ENCODE assay signal across 16 mouse cellular contexts in genomic region chr1:88306543-88306942, GRCm38 (mm10). TPM values are rescaled to one million over a fixed set of nuclear protein-coding genes. Genes with fewer than 3 reads are reported as not detected.
DNase-seq lines count a peak whose midpoint lies in the region; ATAC-seq and TF ChIP-seq lines count a peak whose summit lies in the region.
"Had no signal": no experiment of that assay in that cellular context is flagged by ENCODE, and none has a peak within 500 bp of the region (broad histone marks: within the 10 kb centered on the region; RNA-seq: fewer than 3 reads in every experiment).

No protein-coding gene starts in this region.

- H3K4me1 ChIP-seq in intestine, embryonic 14.5 days (replicated peaks; ENCODE audit: control insufficient read depth, insufficient read depth, low read length) = no peaks in the 10 kb centered on the region
- H3K4me1 ChIP-seq in intestine, postnatal 0 days (replicated peaks; ENCODE audit: control insufficient read depth, insufficient read depth, low read length) = no peaks in the 10 kb centered on the region
- H3K4me1 ChIP-seq in limb, embryonic 11.5 days (ENCODE audit: control insufficient read depth, insufficient read depth, low read length) = no peaks in the 10 kb centered on the region
- no peaks in the 10 kb centered on the region for H3K4me1 ChIP-seq in hindbrain, embryonic 13.5 days (replicated peaks)
- H3K4me1 ChIP-seq: heart, embryonic 13.5 days; hindbrain, embryonic 15.5 days; liver, embryonic 13.5 days had no signal

- H3K36me3 ChIP-seq in intestine, embryonic 14.5 days (ENCODE audit: control insufficient read depth, insufficient read depth, low read length) = no peaks in the 10 kb centered on the region
- H3K36me3 ChIP-seq in intestine, postnatal 0 days (ENCODE audit: control insufficient read depth, insufficient read depth) = no peaks in the 10 kb centered on the region
- no peaks in the 10 kb centered on the region for H3K36me3 ChIP-seq in limb, embryonic 11.5 days (ENCODE audit: control insufficient read depth, insufficient read depth, low read length)
- no peaks in the 10 kb centered on the region for H3K36me3 ChIP-seq in hindbrain, embryonic 13.5 days
- H3K36me3 ChIP-seq: heart, embryonic 13.5 days; hindbrain, embryonic 15.5 days; liver, embryonic 13.5 days had no signal

- no peak for TF ChIP-seq CTCF in intestine, postnatal 0 days (IDR thresholded peaks at IDR 0.05; ENCODE audit: low read depth)
- no peak for TF ChIP-seq CTCF in brain, embryonic 14.5 days (IDR thresholded peaks at IDR 0.05; ENCODE audit: borderline replicate concordance, extremely low read depth, insufficient read depth, insufficient read length)

- peaks cover 53% of the 10 kb centered on the region for H3K9me3 ChIP-seq in intestine, embryonic 14.5 days (ENCODE audit: control insufficient read depth, low read length)
- peaks cover 34% of the 10 kb centered on the region; the same call in 1 of the 2 replicates for H3K9me3 ChIP-seq in intestine, postnatal 0 days (ENCODE audit: control insufficient read depth)
- peaks cover 71% of the 10 kb centered on the region for H3K9me3 ChIP-seq in limb, embryonic 11.5 days (ENCODE audit: control insufficient read depth, low read length)
- peaks cover 82% of the 10 kb centered on the region for H3K9me3 ChIP-seq in hindbrain, embryonic 13.5 days

- no peak overlapping the region for H3K27ac ChIP-seq in intestine, embryonic 14.5 days (ENCODE audit: low read depth)
- no peak overlapping the region for H3K27ac ChIP-seq in intestine, postnatal 0 days (ENCODE audit: low read depth, low read length)
- H3K27ac ChIP-seq in limb, embryonic 11.5 days (replicated peaks; ENCODE audit: low read depth, low read length) = no peak overlapping the region
- no peak overlapping the region for H3K27ac ChIP-seq in hindbrain, embryonic 13.5 days
- H3K27ac ChIP-seq: heart, embryonic 13.5 days; hindbrain, embryonic 15.5 days; left cerebral cortex, adult 2 months; liver, embryonic 13.5 days; macrophage had no signal

- no peak overlapping the region for H3K4me2 ChIP-seq in intestine, embryonic 14.5 days (ENCODE audit: low read length)
- no peak overlapping the region for H3K4me2 ChIP-seq in intestine, postnatal 0 days (replicated peaks; ENCODE audit: low read depth)
- no peak overlapping the region for H3K4me2 ChIP-seq in limb, embryonic 11.5 days (ENCODE audit: low read depth, severe bottlenecking)
- H3K4me2 ChIP-seq in hindbrain, embryonic 13.5 days = no peak overlapping the region
- H3K4me2 ChIP-seq: heart, embryonic 13.5 days; hindbrain, embryonic 15.5 days; liver, embryonic 13.5 days had no signal

- ATAC-seq in intestine, embryonic 14.5 days (replicated peaks; ENCODE audit: low FRiP score, low TSS enrichment, low read depth) = 0 out of 2 replicates have a peak, but pooled peaks have one; percentile 9
- no peak for ATAC-seq in intestine, postnatal 0 days
- no peak for ATAC-seq in limb, embryonic 11.5 days (ENCODE audit: insufficient number of reproducible peaks, low FRiP score, low TSS enrichment, low read depth)
- no peak for ATAC-seq in hindbrain, embryonic 13.5 days (ENCODE audit: low FRiP score)

- H3K9ac ChIP-seq in intestine, embryonic 14.5 days (ENCODE audit: low read length) = no peak overlapping the region
- no peak overlapping the region for H3K9ac ChIP-seq in intestine, postnatal 0 days (ENCODE audit: low read depth, low read length)
- no peak overlapping the region for H3K9ac ChIP-seq in limb, embryonic 11.5 days (ENCODE audit: low read length)
- H3K9ac ChIP-seq in hindbrain, embryonic 13.5 days = no peak overlapping the region
- H3K9ac ChIP-seq: heart, embryonic 13.5 days; hindbrain, embryonic 15.5 days; liver, embryonic 13.5 days had no signal

- H3K27me3 ChIP-seq in intestine, embryonic 14.5 days (replicated peaks; ENCODE audit: control insufficient read depth, insufficient read depth, low read length) = no peaks in the 10 kb centered on the region
- H3K27me3 ChIP-seq in intestine, postnatal 0 days (replicated peaks; ENCODE audit: control insufficient read depth, insufficient read depth, low read length) = no peaks in the 10 kb centered on the region
- no peaks in the 10 kb centered on the region for H3K27me3 ChIP-seq in limb, embryonic 11.5 days (ENCODE audit: control insufficient read depth, insufficient read depth, low read length)
- H3K27me3 ChIP-seq in hindbrain, embryonic 13.5 days = no peaks in the 10 kb centered on the region
- H3K27me3 ChIP-seq: heart, embryonic 13.5 days; hindbrain, embryonic 15.5 days; liver, embryonic 13.5 days had no signal

- WGBS in intestine, embryonic 14.5 days = 65% methylated on average over 1 of the region's 1 CpGs
- WGBS in intestine, postnatal 0 days = 56% methylated on average over 1 of the region's 1 CpGs
- WGBS in limb, embryonic 11.5 days = 61% methylated on average over 1 of the region's 1 CpGs
- WGBS in hindbrain, embryonic 13.5 days = 66% methylated on average over 1 of the region's 1 CpGs

- TF ChIP-seq POLR2A in brain, embryonic 14.5 days (IDR thresholded peaks at IDR 0.05; ENCODE audit: borderline replicate concordance, extremely low read depth, insufficient read depth, insufficient read length, poor library complexity, severe bottlenecking) = no peak

- no peak overlapping the region for H3K4me3 ChIP-seq in intestine, embryonic 14.5 days (ENCODE audit: low read depth, low read length)
- no peak overlapping the region for H3K4me3 ChIP-seq in intestine, postnatal 0 days (ENCODE audit: low read depth, low read length)
- no peak overlapping the region for H3K4me3 ChIP-seq in limb, embryonic 11.5 days (ENCODE audit: low read depth, low read length)
- H3K4me3 ChIP-seq in hindbrain, embryonic 13.5 days = no peak overlapping the region
- H3K4me3 ChIP-seq: heart, embryonic 13.5 days; hindbrain, embryonic 15.5 days; left cerebral cortex, adult 2 months; liver, embryonic 13.5 days; myocyte had no signal

- DNase-seq in intestine, embryonic 14.5 days (ENCODE audit: low spot score) = no peak
- DNase-seq in A20 (ENCODE audit: low read depth, low spot score) = peak; percentile 9
- DNase-seq in brain, embryonic 14.5 days (ENCODE audit: low read depth) = peak; percentile 49
- DNase-seq in limb, embryonic 11.5 days (ENCODE audit: low spot score) = peak; percentile 27
- DNase-seq in cerebellum, postnatal 36 days = no peak
- DNase-seq: cerebellum, adult 8-10 months; kidney, postnatal 4 days; liver, embryonic 13.5 days; thymus, postnatal 25 days had no signal

RNA-seq across cellular contexts. Expression of gene Trpm8, which starts 29.1 kb away (rescaled TPM):
- not detected in 2 replicates for polyA plus RNA-seq in intestine, embryonic 14.5 days (2014; fragmentation: Nextera tagmentation; extraction: Ambion mirVana)
- polyA plus RNA-seq in intestine, postnatal 0 days (2015; fragmentation: Nextera tagmentation; extraction: Ambion mirVana) = not detected in 2 replicates
- polyA plus RNA-seq in brain, embryonic 14.5 days (2012; rRNA removed) = 0.10 TPM in 2 replicates
- not detected in 2 replicates for polyA plus RNA-seq in limb, embryonic 11.5 days (2014; fragmentation: Nextera tagmentation; extraction: Ambion mirVana)
- 0.04 TPM in 1 of 2 replicates, not detected in the other for polyA plus RNA-seq in hindbrain, embryonic 13.5 days (2015; fragmentation: Nextera tagmentation; extraction: Ambion mirVana)
- polyA plus RNA-seq: liver, embryonic 13.5 days; macrophage had no signal

RNA-seq across cellular contexts. Expression of gene Hjurp, which starts 29.1 kb away (rescaled TPM):
- polyA plus RNA-seq in intestine, embryonic 14.5 days (2014; fragmentation: Nextera tagmentation; extraction: Ambion mirVana) = 182 and 203 TPM in 2 replicates
- polyA plus RNA-seq in intestine, postnatal 0 days (2015; fragmentation: Nextera tagmentation; extraction: Ambion mirVana) = 29.1 and 30.8 TPM in 2 replicates
- polyA plus RNA-seq in brain, embryonic 14.5 days (2012; rRNA removed) = 140 and 179 TPM in 2 replicates
- polyA plus RNA-seq in limb, embryonic 11.5 days (2014; fragmentation: Nextera tagmentation; extraction: Ambion mirVana) = 174 and 204 TPM in 2 replicates
- 82.0 and 82.8 TPM in 2 replicates for polyA plus RNA-seq in hindbrain, embryonic 13.5 days (2015; fragmentation: Nextera tagmentation; extraction: Ambion mirVana)

Comparison
In these comparisons a context has a peak if more than half of its experiments do, and no peak if none do; other contexts are left out.
1. DNase-seq: peak in A20 (single experiment), brain, embryonic 14.5 days (single experiment) and limb, embryonic 11.5 days (single experiment); none in intestine, embryonic 14.5 days (single experiment) and cerebellum, postnatal 36 days (0 of 2).